Mouse (Mus musculus): ENCODE data around the gene Chaf1a. TPM values are rescaled to one million over a fixed set of nuclear protein-coding genes. Genes with fewer than 3 reads are reported as not detected.

Chaf1a gene
- total RNA-seq, 2 experiments from 2014 or later, result 0.46 to 0.59 TPM

DNA sequence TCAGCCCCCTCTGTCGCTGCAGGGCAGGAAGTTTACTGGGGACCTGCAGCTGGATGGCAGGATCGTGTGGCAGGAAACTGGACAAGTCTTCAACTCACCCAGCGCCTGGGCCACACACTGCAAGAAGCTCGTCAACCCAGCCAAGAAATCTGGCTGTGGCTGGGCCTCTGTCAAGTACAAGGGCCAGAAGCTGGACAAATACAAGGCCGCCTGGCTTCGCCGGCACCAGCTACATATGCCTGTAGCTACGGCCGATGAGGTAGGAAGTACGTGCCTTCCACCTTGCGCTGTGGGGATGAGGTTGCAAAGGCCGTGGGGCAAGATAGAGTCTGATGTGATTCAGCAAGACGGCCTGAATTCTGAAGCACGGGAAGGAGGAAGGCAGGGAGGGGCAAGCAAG lies 30.0 kb upstream of the Chaf1a start:
- Histone ChIP-seq H3K27ac (peak overlapping the region; percentile 91), H3K4me3 (peak overlapping the region; percentile 92)
- TF ChIP-seq CTCF (IDR thresholded peaks at IDR 0.05), result no peak
- intact Hi-C loops (cut with DNase I), result loop anchor here (1.0 kb wide), 2 partner anchors 34 to 53 kb away; no protein-coding TSS in a partner anchor
- peak; percentile 31 for DNase-seq

DNA sequence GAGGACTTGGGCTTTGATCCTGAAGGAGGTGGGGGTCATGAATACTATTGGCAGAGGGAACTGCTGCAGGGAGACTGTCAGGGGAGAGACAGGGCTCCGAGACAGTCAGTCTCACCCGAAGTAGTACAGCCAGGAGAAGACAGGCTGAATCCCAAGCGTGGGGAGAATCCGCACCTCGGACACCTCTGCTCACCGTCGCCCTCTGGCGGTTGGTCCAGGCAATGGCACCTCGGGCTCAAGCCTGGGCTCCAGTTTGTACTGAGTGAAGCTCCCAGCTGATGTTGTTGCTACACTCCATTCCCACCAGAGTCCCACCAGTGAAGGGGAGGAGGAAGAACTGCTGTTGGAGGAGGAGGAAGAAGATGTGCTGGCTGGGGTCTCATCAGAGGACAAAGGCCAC lies 29.6 kb upstream of the Chaf1a start:
- intact Hi-C loops (cut with DNase I), result loop anchor here (1.0 kb wide), 2 partner anchors 34 to 53 kb away; no protein-coding TSS in a partner anchor
- DNase-seq, result peak; percentile 87
- Histone ChIP-seq H3K4me3 (peak overlapping the region; percentile 92), H3K27ac (no peak overlapping the region)
- TF ChIP-seq CTCF (IDR thresholded peaks at IDR 0.05), result no peak; the same call in 1 of the 2 replicates

- no peak overlapping the region for H3K4me3 ChIP-seq
- intact Hi-C loops (cut with DNase I), result no loop called here
- no peak for DNase-seq
- TF ChIP-seq CTCF (IDR thresholded peaks at IDR 0.05), result no peak
- no peak overlapping the region for H3K27ac ChIP-seq
Observed at GRCm38 (mm10) chr17:56011441-56011840, 28.8 kb upstream of the Chaf1a start.

DNA sequence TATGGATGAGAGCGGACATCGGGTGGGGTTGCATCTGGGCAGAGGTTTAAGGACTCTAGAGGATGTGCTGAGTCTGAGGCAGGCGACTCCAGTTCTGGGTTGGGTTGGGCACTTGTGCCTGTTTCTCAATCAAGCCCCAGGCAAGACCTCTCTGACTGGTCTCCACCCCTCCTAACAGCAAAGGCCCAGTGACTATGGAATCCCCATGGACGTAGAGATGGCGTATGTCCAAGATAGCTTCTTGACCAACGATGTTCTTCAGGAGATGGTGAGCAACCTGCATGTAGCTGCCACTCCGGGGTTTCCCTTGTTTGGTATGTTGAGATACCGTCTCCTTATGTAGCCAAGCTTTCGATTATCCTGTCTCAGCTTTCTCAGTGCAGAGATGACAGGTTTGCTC lies 24.9 kb upstream of the Chaf1a start:
- intact Hi-C loops (cut with DNase I), result no loop called here
- no peak for DNase-seq
- H3K4me3 ChIP-seq, result no peak overlapping the region
- no peak overlapping the region for H3K27ac ChIP-seq
- no peak for TF ChIP-seq CTCF (IDR thresholded peaks at IDR 0.05)

GRCm38 (mm10) chr17:56016382-56016781 lies 23.9 kb upstream of the Chaf1a start:
- no peak for DNase-seq
- intact Hi-C loops (cut with DNase I), result no loop called here
- Histone ChIP-seq H3K27ac (no peak overlapping the region), H3K4me3 (no peak overlapping the region)
- no peak for TF ChIP-seq CTCF (IDR thresholded peaks at IDR 0.05)

- peak; percentile 42 for DNase-seq
- no peak for TF ChIP-seq CTCF (IDR thresholded peaks at IDR 0.05)
Observed at GRCm38 (mm10) chr17:56016793-56017785, 23.1 kb upstream of the Chaf1a start.

DNA sequence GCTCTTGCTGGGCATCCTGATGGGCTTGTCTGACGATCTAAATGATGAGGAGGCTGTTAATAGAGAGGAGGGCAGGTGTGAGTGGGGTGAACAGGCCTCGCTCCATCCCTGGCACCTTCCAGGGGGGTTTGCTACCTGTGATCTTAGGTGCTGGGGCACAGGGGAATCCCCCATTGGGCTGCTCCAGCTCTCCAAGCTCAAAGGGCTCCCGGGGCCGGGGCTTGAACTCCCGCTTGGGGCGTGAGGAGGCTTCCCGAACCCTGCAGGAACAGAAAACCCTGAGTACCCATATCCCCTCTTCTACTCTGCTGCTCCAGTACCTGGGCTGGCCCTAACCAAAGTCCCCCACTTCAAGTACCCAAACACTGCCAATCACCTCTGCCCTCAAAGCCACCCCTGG lies 22.4 kb upstream of the Chaf1a start:
- TF ChIP-seq CTCF (IDR thresholded peaks at IDR 0.05), result no peak
- Histone ChIP-seq H3K4me3 (no peak overlapping the region), H3K27ac (no peak overlapping the region; the same call in 1 of the 2 replicates)
- intact Hi-C loops (cut with DNase I), result no loop called here
- peak; percentile 21 for DNase-seq

More at GRCm38 (mm10) chr17:56016793-56017785, 23.1 kb upstream of the Chaf1a start:
- intact Hi-C loops (cut with DNase I), result no loop called here
- Histone ChIP-seq H3K4me3 (no peak overlapping the region), H3K27ac (no peak overlapping the region)

- intact Hi-C loops (cut with DNase I), result no loop called here
- Histone ChIP-seq H3K4me3 (no peak overlapping the region), H3K27ac (no peak overlapping the region; the same call in 1 of the 2 replicates)
- peak; percentile 70 for DNase-seq
- peak; percentile 59 for TF ChIP-seq CTCF (IDR thresholded peaks at IDR 0.05)
Observed at GRCm38 (mm10) chr17:56018347-56019131, 21.7 kb upstream of the Chaf1a start.

GRCm38 (mm10) chr17:56020400-56021084 lies 19.7 kb upstream of the Chaf1a start:
- H3K27ac ChIP-seq, result no peak overlapping the region
- intact Hi-C loops (cut with DNase I), result no loop called here
- DNase-seq, result peak; percentile 17
- no peak overlapping the region for H3K4me3 ChIP-seq
- TF ChIP-seq CTCF (IDR thresholded peaks at IDR 0.05), result no peak

DNA sequence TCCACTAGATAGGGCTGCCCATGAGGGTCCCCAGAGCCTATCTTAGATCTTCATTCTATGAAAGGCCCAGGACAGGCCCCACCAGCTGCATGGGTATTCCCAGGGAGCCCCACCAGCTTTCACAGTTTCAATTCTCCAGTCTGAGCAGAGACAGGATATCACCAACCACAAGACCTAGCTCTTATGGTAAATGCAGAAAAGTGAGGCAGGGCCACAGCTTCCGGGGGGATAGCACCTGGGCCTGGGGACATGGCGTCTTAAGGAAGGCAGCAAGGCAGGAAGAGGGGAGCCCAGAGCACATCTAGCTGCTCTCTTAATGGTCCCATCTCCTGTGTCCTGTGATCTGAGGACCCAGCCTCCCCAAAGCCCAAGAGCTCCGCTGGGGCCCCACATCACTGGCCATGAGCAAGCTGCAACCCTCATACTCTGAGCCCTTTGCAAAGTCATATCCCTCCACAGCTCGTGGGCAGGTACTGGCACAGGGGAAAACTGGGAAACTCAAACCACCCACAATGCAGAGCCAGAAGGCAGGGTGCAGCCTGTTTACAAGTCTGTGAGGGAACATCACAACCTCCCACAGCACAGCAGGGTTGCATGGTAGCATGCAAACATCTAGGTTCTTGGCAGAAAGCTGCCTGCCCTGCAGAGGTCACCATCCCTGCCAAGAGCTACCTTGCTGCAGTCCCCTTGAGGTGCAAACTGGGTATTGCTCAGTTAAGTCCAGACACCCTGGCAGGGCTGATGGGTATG lies 18.9 kb upstream of the Chaf1a start:
- intact Hi-C loops (cut with DNase I), result no loop called here
- no peak for TF ChIP-seq CTCF (IDR thresholded peaks at IDR 0.05)
- H3K27ac ChIP-seq, result peak overlapping the region; percentile 38

DNA sequence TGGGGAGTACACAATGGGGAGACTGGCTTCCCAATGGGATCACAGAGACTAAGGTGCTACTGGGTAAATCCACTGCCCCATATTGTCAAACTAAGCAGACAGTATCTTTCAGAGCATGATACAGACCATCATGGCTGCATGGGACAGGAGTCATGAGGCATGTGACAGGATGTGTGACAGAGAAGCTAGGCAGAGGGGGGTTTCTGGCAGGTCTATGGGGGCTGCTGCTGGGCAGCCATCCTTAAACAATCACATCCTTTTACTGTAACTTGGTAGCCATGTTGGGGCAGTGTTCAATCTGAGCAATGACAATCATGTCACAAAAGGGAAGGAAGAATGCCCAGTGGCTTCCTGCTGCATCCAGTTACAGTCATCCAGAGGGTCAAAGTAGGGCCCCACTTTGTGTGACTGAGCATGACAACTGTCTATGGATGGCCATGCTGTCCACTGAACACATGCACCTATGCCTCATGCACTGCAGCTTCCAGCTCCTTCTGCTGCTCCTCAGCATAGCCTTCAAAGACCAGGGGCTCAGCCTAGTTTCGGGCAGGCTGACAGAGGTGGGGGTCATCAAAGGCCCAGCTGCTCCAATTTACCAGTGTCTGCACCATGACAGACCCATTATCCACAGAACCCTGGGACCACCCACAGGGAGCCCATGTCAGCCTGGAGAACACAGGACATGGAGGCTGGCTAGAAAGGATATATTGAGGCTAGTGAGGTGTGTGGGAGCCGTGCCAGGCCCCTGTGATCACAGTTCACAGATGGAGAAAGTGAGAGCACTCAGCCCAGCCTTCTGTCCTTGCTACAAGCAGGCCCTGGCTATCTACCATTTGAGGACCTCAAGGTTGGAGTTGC lies 17.9 kb upstream of the Chaf1a start:
- peak; percentile 24 for DNase-seq
- H3K4me3 ChIP-seq, result no peak overlapping the region
- peak overlapping the region; percentile 89 for H3K27ac ChIP-seq
- intact Hi-C loops (cut with DNase I), result no loop called here
- TF ChIP-seq CTCF (IDR thresholded peaks at IDR 0.05), result no peak

More for the DNA sequence above, 18.9 kb upstream of the Chaf1a start:
- no peak overlapping the region for H3K4me3 ChIP-seq
- peak; percentile 18 for DNase-seq

Data from gastrocnemius, adult 2 months (tissue).